Mouse (Mus musculus): ENCODE data around the gene Brd3.

DNA sequence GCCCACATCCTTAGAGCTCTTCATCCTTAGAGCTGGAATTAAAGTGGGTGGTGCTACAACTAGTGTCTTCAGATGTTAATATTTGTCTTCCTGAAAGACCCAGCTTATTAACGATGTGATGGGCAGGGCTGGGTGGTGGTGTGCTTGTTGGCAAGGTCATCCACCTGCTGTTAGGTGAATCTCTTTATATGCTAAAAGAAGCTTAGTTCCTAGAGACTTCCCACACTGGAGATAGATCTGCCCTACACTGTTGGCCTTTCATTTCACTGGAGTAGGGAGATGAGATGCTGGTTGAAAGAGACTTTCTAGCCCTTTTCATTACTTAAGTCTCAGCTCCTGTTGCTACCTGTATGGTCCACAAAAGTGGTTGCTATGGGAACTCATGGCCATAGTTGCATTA is 8.8 kb upstream of the Brd3 start:
- TF ChIP-seq GATA1 (IDR thresholded peaks at IDR 0.05; ENCODE audit: borderline replicate concordance, low read length) (no peak), FLI1 (IDR thresholded peaks at IDR 0.05; ENCODE audit: low read length) (no peak)
